Mouse (Mus musculus): Measurements from ENCODE around the gene Inpp5a. TPM values are rescaled to one million over a fixed set of nuclear protein-coding genes. Genes with fewer than 3 reads are reported as not detected.

The Inpp5a gene
- polyA plus RNA-seq, 1 experiment from 2014 or later: 4.1 TPM

GRCm38 (mm10) chr7:139625156-139625555 is 236.2 kb downstream of the Inpp5a start:
- 69% methylated on average over 9 of the region's 9 CpGs for WGBS (ENCODE audit: insufficient replicate concordance)
- no peak overlapping the region for H3K9ac ChIP-seq
- H3K4me3 ChIP-seq (replicated peaks): no peak overlapping the region
- H3K9me3 ChIP-seq (replicated peaks): no peaks in the 10 kb centered on the region
- H3K36me3 ChIP-seq (replicated peaks): no peaks in the 10 kb centered on the region
- H3K4me1 ChIP-seq (replicated peaks): no peaks in the 10 kb centered on the region
- H3K4me2 ChIP-seq: no peak overlapping the region
- no peaks in the 10 kb centered on the region for H3K27me3 ChIP-seq
- H3K27ac ChIP-seq (replicated peaks): no peak overlapping the region
- ATAC-seq (ENCODE audit: insufficient read depth): no peak

Other genes starting within 250 kb of the Inpp5a start
- gene Lrrc27, start 176.1 kb upstream of the Inpp5a start, polyA plus RNA-seq (2015; fragmentation: Nextera tagmentation; extraction: Ambion mirVana): 0.54 and 1.2 TPM in 2 replicates
- gene Stk32c, start 175.8 kb upstream of the Inpp5a start, polyA plus RNA-seq (2015; fragmentation: Nextera tagmentation; extraction: Ambion mirVana): not detected in 2 replicates
- 1.5 and 1.6 TPM in 2 replicates for gene Pwwp2b, start 140.6 kb upstream of the Inpp5a start, polyA plus RNA-seq (2015; fragmentation: Nextera tagmentation; extraction: Ambion mirVana)
- gene Nkx6-2, start 193.7 kb downstream of the Inpp5a start, polyA plus RNA-seq (2015; fragmentation: Nextera tagmentation; extraction: Ambion mirVana): not detected in 2 replicates

Data from liver, embryonic 15.5 days (tissue).